Mouse (Mus musculus) forebrain, embryonic 13.5 days (tissue): ENCODE measurements around the gene Tdrd7. TPM values are rescaled to one million over a fixed set of nuclear protein-coding genes. Genes with fewer than 3 reads are reported as not detected.

Experiments used
- ATAC-seq: fragments of 200-750 bp; cut with Nextera tagmentation; 2 replicates; pipeline ENCODE4 v1.8.0; 2017
- H3K27ac ChIP-seq: fragments of 300-500 bp; sonication (generic); 2 replicates; pipeline ENCODE4 v1.5.1; 2015; ENCODE audit warnings: inconsistent platforms, mild to moderate bottlenecking, moderate library complexity
- H3K27me3 ChIP-seq: fragments of 300-500 bp; sonication (generic); 2 replicates; pipeline ENCODE4 v1.6.1; 2015; ENCODE audit warnings: mild to moderate bottlenecking, inconsistent platforms
- H3K36me3 ChIP-seq: fragments of 300-500 bp; sonication (generic); 2 replicates; pipeline ENCODE4 v1.6.1; 2015; ENCODE audit warnings: mild to moderate bottlenecking, inconsistent platforms; ENCODE audit not compliant: poor library complexity, severe bottlenecking
- H3K4me1 ChIP-seq: fragments of 300-500 bp; sonication (generic); 2 replicates; pipeline ENCODE4 v1.6.1; 2015; ENCODE audit warnings: inconsistent platforms
- H3K4me2 ChIP-seq: fragments of 300-500 bp; sonication (generic); 2 replicates; pipeline ENCODE4 v1.6.1; 2015; ENCODE audit warnings: inconsistent platforms, mild to moderate bottlenecking, moderate library complexity
- H3K4me3 ChIP-seq: fragments of 300-500 bp; sonication (generic); 2 replicates; pipeline ENCODE4 v1.5.1; 2015; ENCODE audit warnings: mild to moderate bottlenecking, inconsistent platforms
- H3K9ac ChIP-seq: fragments of 300-500 bp; sonication (generic); 2 replicates; pipeline ENCODE4 v1.6.1; 2015; ENCODE audit warnings: mild to moderate bottlenecking, inconsistent platforms
- H3K9me3 ChIP-seq: fragments of 300-500 bp; sonication (generic); replicated peaks from 2 replicates; pipeline ENCODE4 v1.6.1; 2016; ENCODE audit warnings: inconsistent platforms
- WGBS: fragments of 180-500 bp; shearing (Covaris S2); methylation state at CpG from one replicate; pipeline ENCODE4 v1.1.7; 2015; 5-methylcytosine and 5-hydroxymethylcytosine counted together
- polyA plus RNA-seq: library from polyadenylated mRNA; unstranded; fragments of >200 nt; fragmentation: Nextera tagmentation; extraction: Ambion mirVana; gene quantifications from 2 replicates; pipeline ENCODE4 v1.2.1, GENCODE M21; 2015

Gene Tdrd7
- polyA plus RNA-seq, 1 experiment from 2014 or later = 9.7 TPM

- H3K4me1 ChIP-seq = no peaks in the 10 kb centered on the region
- H3K4me2 ChIP-seq = no peak overlapping the region
- H3K9me3 ChIP-seq = no peaks in the 10 kb centered on the region
- H3K27me3 ChIP-seq = no peaks in the 10 kb centered on the region
- no peak overlapping the region for H3K27ac ChIP-seq
- no peak overlapping the region for H3K9ac ChIP-seq
- no peaks in the 10 kb centered on the region for H3K36me3 ChIP-seq
- H3K4me3 ChIP-seq = no peak overlapping the region
- no peak for ATAC-seq
- WGBS = 93% methylated on average over 8 of the region's 8 CpGs
Measured at GRCm38 (mm10) chr4:45956131-45956530, 9.0 kb upstream of the Tdrd7 start.

GRCm38 (mm10) chr4:45956706-45957105 is 8.4 kb upstream of the Tdrd7 start:
- Histone ChIP-seq H3K9ac (no peak overlapping the region), H3K4me2 (no peak overlapping the region), H3K4me1 (no peaks in the 10 kb centered on the region), H3K27me3 (no peaks in the 10 kb centered on the region), H3K4me3 (no peak overlapping the region), H3K36me3 (no peaks in the 10 kb centered on the region), H3K9me3 (no peaks in the 10 kb centered on the region), H3K27ac (no peak overlapping the region)
- no peak for ATAC-seq
- 92% methylated on average over 4 of the region's 4 CpGs for WGBS

GRCm38 (mm10) chr4:45965737-45966447 is 758 bp downstream of the Tdrd7 start:
- Histone ChIP-seq H3K4me2 (no peak overlapping the region), H3K36me3 (no peaks in the 10 kb centered on the region), H3K9me3 (no peaks in the 10 kb centered on the region), H3K9ac (no peak overlapping the region), H3K27me3 (0 out of 2 replicates have a peak, but pooled peaks cover 10% of the 10 kb centered on the region), H3K4me3 (no peak overlapping the region), H3K27ac (no peak overlapping the region), H3K4me1 (peaks cover 20% of the 10 kb centered on the region)
- no peak for ATAC-seq
- WGBS = 41% methylated on average over 13 of the region's 13 CpGs

- Histone ChIP-seq H3K9ac (no peak overlapping the region), H3K4me1 (peaks cover 20% of the 10 kb centered on the region), H3K9me3 (no peaks in the 10 kb centered on the region), H3K36me3 (no peaks in the 10 kb centered on the region), H3K4me2 (no peak overlapping the region), H3K27me3 (0 out of 2 replicates have a peak, but pooled peaks cover 13% of the 10 kb centered on the region), H3K27ac (no peak overlapping the region), H3K4me3 (no peak overlapping the region)
- 20% methylated on average over 6 of the region's 6 CpGs for whole genome bisulfite sequencing
- no peak for ATAC-seq
Measured at GRCm38 (mm10) chr4:45966716-45967115, 1.6 kb downstream of the Tdrd7 start.

GRCm38 (mm10) chr4:45967479-45968341 is 2.6 kb downstream of the Tdrd7 start:
- WGBS = 17% methylated on average over 9 of the region's 9 CpGs

GRCm38 (mm10) chr4:45969051-45969450 is 3.9 kb downstream of the Tdrd7 start:
- WGBS = 77% methylated on average over 2 of the region's 2 CpGs
- Histone ChIP-seq H3K4me3 (no peak overlapping the region), H3K27ac (no peak overlapping the region), H3K4me1 (peaks cover 34% of the 10 kb centered on the region), H3K4me2 (no peak overlapping the region), H3K36me3 (no peaks in the 10 kb centered on the region), H3K9me3 (no peaks in the 10 kb centered on the region), H3K9ac (no peak overlapping the region), H3K27me3 (peaks cover 26% of the 10 kb centered on the region; the same call in 1 of the 2 replicates)
- ATAC-seq = no peak

More at GRCm38 (mm10) chr4:45967479-45968341, 2.6 kb downstream of the Tdrd7 start:
- Histone ChIP-seq H3K27ac (no peak overlapping the region; the same call in 1 of the 2 replicates), H3K27me3 (peaks cover 15% of the 10 kb centered on the region; the same call in 1 of the 2 replicates), H3K4me2 (peak overlapping the region; percentile 7; the same call in 1 of the 2 replicates), H3K36me3 (no peaks in the 10 kb centered on the region), H3K4me1 (peaks cover 23% of the 10 kb centered on the region), H3K4me3 (no peak overlapping the region), H3K9ac (no peak overlapping the region), H3K9me3 (no peaks in the 10 kb centered on the region)
- no peak for ATAC-seq

- H3K4me1 ChIP-seq = peaks cover 34% of the 10 kb centered on the region
- no peaks in the 10 kb centered on the region for H3K9me3 ChIP-seq
- peaks cover 34% of the 10 kb centered on the region; the same call in 1 of the 2 replicates for H3K27me3 ChIP-seq
- no peak for ATAC-seq
- H3K4me3 ChIP-seq = no peak overlapping the region
- H3K9ac ChIP-seq = no peak overlapping the region
- no peaks in the 10 kb centered on the region for H3K36me3 ChIP-seq
- no peak overlapping the region for H3K4me2 ChIP-seq
- WGBS = 75% methylated on average over 7 of the region's 7 CpGs
- H3K27ac ChIP-seq = no peak overlapping the region
Measured at GRCm38 (mm10) chr4:45970048-45970560, 5.0 kb downstream of the Tdrd7 start.

- Histone ChIP-seq H3K4me1 (peaks cover 29% of the 10 kb centered on the region), H3K4me2 (peak overlapping the region; percentile 93), H3K27ac (no peak overlapping the region), H3K9me3 (no peaks in the 10 kb centered on the region), H3K36me3 (no peaks in the 10 kb centered on the region), H3K27me3 (peaks cover 32% of the 10 kb centered on the region; the same call in 1 of the 2 replicates), H3K4me3 (peak overlapping the region; percentile 82), H3K9ac (peak overlapping the region; percentile 79)
- ATAC-seq = peak; percentile 99
- WGBS = 3% methylated on average over 49 of the region's 51 CpGs
Measured at GRCm38 (mm10) chr4:45971806-45972447, 6.8 kb downstream of the Tdrd7 start.

- peak overlapping the region; percentile 93 for H3K4me2 ChIP-seq
- no peak overlapping the region; the same call in 1 of the 2 replicates for H3K27ac ChIP-seq
- peaks cover 26% of the 10 kb centered on the region for H3K4me1 ChIP-seq
- peak overlapping the region; percentile 79 for H3K9ac ChIP-seq
- no peaks in the 10 kb centered on the region for H3K9me3 ChIP-seq
- H3K4me3 ChIP-seq = peak overlapping the region; percentile 82
- peaks cover 30% of the 10 kb centered on the region; the same call in 1 of the 2 replicates for H3K27me3 ChIP-seq
- WGBS = 0% methylated on average over 31 of the region's 53 CpGs
- H3K36me3 ChIP-seq = no peaks in the 10 kb centered on the region
- ATAC-seq = no peak; the same call in 1 of the 2 replicates
Measured at GRCm38 (mm10) chr4:45972448-45972854, 7.3 kb downstream of the Tdrd7 start.

GRCm38 (mm10) chr4:45972951-45973350 is 7.8 kb downstream of the Tdrd7 start:
- WGBS = 13% methylated on average over 9 of the region's 9 CpGs
- H3K4me2 ChIP-seq = peak overlapping the region; percentile 93
- no peak for ATAC-seq

GRCm38 (mm10) chr4:45976931-45977667 is 12.0 kb downstream of the Tdrd7 start:
- Histone ChIP-seq H3K27ac (no peak overlapping the region), H3K27me3 (peaks cover 21% of the 10 kb centered on the region; the same call in 1 of the 2 replicates), H3K4me3 (no peak overlapping the region), H3K36me3 (no peaks in the 10 kb centered on the region), H3K9me3 (no peaks in the 10 kb centered on the region), H3K9ac (no peak overlapping the region), H3K4me1 (peaks cover 14% of the 10 kb centered on the region), H3K4me2 (no peak overlapping the region)
- 84% methylated on average over 6 of the region's 6 CpGs for WGBS
- ATAC-seq = no peak

More at GRCm38 (mm10) chr4:45972951-45973350, 7.8 kb downstream of the Tdrd7 start:
- Histone ChIP-seq H3K4me1 (peaks cover 21% of the 10 kb centered on the region), H3K9ac (peak overlapping the region; percentile 79), H3K9me3 (no peaks in the 10 kb centered on the region), H3K27ac (no peak overlapping the region), H3K36me3 (no peaks in the 10 kb centered on the region), H3K4me3 (peak overlapping the region; percentile 82), H3K27me3 (peaks cover 30% of the 10 kb centered on the region; the same call in 1 of the 2 replicates)
